Mouse (Mus musculus): ENCODE measurements around the gene Igsf11. TPM values are rescaled to one million over a fixed set of nuclear protein-coding genes. Genes with fewer than 3 reads are reported as not detected.

Gene Igsf11
- polyA plus RNA-seq, 1 experiment from 2014 or later: 4.5 TPM

DNA sequence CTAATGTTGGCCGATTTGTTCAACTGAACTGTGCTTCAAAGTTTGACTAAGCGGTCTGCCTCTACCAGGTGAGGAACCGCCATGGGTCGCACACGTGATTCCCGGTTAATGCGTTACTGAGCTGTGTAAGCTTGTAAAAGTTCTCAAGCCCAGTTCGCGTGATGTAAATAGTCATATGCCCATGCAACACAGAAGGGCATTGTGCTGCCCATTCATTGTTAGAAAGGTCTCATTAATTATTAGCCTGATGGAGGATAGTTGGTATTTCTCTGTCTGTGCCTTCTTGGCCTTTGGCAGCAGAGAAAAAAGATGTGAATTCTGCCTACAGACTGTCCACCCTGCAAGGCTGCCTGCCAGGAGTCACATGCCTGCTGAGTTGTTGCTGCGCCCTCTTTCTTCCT, 53.1 kb downstream of the Igsf11 start:
- ATAC-seq (ENCODE audit: low FRiP score) (no peak), DNase-seq (ENCODE audit: low spot score) (no peak)
- Histone ChIP-seq H3K27ac (no peak overlapping the region; the same call in 1 of the 2 replicates), H3K4me1 (replicated peaks; ENCODE audit: control insufficient read depth, insufficient read depth, low read length) (peaks cover 16% of the 10 kb centered on the region; the same call in 1 of the 2 replicates), H3K9ac (no peak overlapping the region), H3K4me3 (replicated peaks; ENCODE audit: low read length) (no peak overlapping the region), H3K4me2 (replicated peaks) (no peak overlapping the region), H3K9me3 (ENCODE audit: control insufficient read depth, low read length) (no peaks in the 10 kb centered on the region), H3K27me3 (ENCODE audit: control insufficient read depth, insufficient read depth, low read length) (no peaks in the 10 kb centered on the region), H3K36me3 (replicated peaks; ENCODE audit: control insufficient read depth, insufficient read depth) (no peaks in the 10 kb centered on the region)
- 32% methylated on average over 10 of the region's 10 CpGs for whole genome bisulfite sequencing

DNA sequence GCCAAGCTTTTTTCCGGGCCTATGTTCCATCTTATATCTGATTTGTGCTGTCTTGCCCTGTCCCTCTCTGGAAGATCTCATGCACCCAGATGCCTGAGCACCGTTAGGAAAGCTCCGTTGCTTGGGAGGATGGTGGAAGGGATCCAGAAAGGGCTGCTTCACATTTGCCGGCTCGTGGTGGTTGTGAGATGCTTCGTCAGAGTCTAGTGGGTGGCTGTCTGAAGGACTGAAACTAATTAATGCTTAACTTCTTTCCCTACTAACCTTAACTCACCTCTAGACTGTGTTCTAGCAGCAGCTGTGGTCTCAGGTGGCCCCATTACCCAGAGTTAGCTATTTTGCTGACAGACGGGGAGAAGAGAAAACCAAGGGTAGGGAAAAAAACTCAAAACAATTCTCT, 54.0 kb downstream of the Igsf11 start:
- WGBS: 32% methylated on average over 7 of the region's 7 CpGs
- H3K4me1 ChIP-seq (replicated peaks; ENCODE audit: control insufficient read depth, insufficient read depth, low read length): peaks cover 16% of the 10 kb centered on the region; the same call in 1 of the 2 replicates
- no peak overlapping the region for H3K4me2 ChIP-seq (replicated peaks)
- no peak overlapping the region for H3K4me3 ChIP-seq (replicated peaks; ENCODE audit: low read length)
- no peaks in the 10 kb centered on the region for H3K27me3 ChIP-seq (ENCODE audit: control insufficient read depth, insufficient read depth, low read length)
- no peaks in the 10 kb centered on the region for H3K36me3 ChIP-seq (replicated peaks; ENCODE audit: control insufficient read depth, insufficient read depth)
- no peak for DNase-seq (ENCODE audit: low spot score)
- H3K9me3 ChIP-seq (ENCODE audit: control insufficient read depth, low read length): no peaks in the 10 kb centered on the region
- no peak overlapping the region for H3K9ac ChIP-seq
- H3K27ac ChIP-seq: peak overlapping the region; percentile 14; the same call in 1 of the 2 replicates
- no peak for ATAC-seq (ENCODE audit: low FRiP score)

DNA sequence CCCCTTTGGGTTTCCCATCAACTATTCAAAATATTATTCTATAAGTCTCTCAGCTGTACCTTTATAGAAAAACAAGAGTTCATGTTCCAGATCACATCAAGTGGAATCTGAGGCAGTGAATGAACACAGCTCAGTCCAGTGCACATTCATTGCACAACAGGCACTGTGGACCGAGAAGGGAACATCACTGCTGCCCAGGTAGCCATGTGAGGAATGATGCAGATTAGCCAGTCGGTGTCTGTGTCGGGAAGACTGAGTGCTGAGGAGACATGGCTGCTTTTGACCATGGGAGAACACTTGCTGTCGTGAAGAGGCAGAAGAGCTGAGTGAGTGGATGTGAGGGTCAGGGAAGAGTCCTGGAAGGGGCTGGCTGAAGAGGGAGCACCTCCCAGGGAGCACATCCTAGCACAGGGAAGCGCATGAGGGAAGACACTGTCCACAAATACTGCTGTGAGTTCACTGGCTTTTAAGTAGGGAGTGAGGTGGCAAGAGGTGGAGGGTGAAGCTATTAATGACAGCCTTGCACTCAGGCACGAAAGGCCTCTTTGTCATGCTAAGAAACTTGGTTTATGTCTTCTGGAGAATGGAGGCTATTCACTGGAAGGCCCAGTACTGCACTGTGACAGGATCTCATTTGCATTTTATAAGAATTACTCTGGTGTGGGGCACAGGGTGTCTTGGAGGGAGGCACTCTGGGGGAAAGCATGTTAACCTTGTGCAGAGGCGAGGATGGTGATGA, 54.8 kb downstream of the Igsf11 start:
- peaks cover 16% of the 10 kb centered on the region; the same call in 1 of the 2 replicates for H3K4me1 ChIP-seq (replicated peaks; ENCODE audit: control insufficient read depth, insufficient read depth, low read length)
- 35% methylated on average over 7 of the region's 7 CpGs for WGBS
- no peaks in the 10 kb centered on the region for H3K27me3 ChIP-seq (ENCODE audit: control insufficient read depth, insufficient read depth, low read length)
- H3K9ac ChIP-seq: no peak overlapping the region
- no peaks in the 10 kb centered on the region for H3K36me3 ChIP-seq (replicated peaks; ENCODE audit: control insufficient read depth, insufficient read depth)
- H3K4me3 ChIP-seq (replicated peaks; ENCODE audit: low read length): no peak overlapping the region
- ATAC-seq (ENCODE audit: low FRiP score): peak; percentile 61; the same call in 1 of the 2 replicates
- H3K4me2 ChIP-seq (replicated peaks): no peak overlapping the region
- H3K9me3 ChIP-seq (ENCODE audit: control insufficient read depth, low read length): no peaks in the 10 kb centered on the region
- H3K27ac ChIP-seq: peak overlapping the region; percentile 44; the same call in 1 of the 2 replicates
- no peak for DNase-seq (ENCODE audit: low spot score)

DNA sequence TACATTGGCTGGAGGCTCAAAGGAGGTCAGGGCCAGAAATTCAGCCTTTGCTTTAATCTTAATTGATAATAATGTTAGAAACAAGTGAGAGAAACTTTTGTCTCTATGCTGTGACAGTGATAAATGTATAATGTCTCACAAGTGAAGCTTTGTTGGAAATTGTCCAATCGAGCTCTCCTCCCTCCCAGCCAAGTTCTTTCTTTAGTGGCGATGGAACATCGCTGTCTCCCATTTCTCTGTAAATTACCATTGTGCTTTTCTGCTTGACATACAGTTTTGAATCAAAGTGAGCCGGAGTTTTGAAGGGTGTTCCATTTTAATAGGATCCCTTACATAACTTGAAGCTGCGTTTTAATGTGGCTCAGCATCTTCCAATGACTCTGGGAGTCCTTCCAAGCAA, 56.0 kb downstream of the Igsf11 start:
- WGBS: 41% methylated on average over 5 of the region's 5 CpGs
- Histone ChIP-seq H3K27me3 (ENCODE audit: control insufficient read depth, insufficient read depth, low read length) (no peaks in the 10 kb centered on the region), H3K36me3 (replicated peaks; ENCODE audit: control insufficient read depth, insufficient read depth) (no peaks in the 10 kb centered on the region), H3K4me2 (replicated peaks) (no peak overlapping the region), H3K9ac (no peak overlapping the region), H3K4me3 (replicated peaks; ENCODE audit: low read length) (no peak overlapping the region), H3K4me1 (replicated peaks; ENCODE audit: control insufficient read depth, insufficient read depth, low read length) (peaks cover 16% of the 10 kb centered on the region; the same call in 1 of the 2 replicates), H3K27ac (no peak overlapping the region), H3K9me3 (ENCODE audit: control insufficient read depth, low read length) (no peaks in the 10 kb centered on the region)
- ATAC-seq (ENCODE audit: low FRiP score) (no peak), DNase-seq (ENCODE audit: low spot score) (no peak)

DNA sequence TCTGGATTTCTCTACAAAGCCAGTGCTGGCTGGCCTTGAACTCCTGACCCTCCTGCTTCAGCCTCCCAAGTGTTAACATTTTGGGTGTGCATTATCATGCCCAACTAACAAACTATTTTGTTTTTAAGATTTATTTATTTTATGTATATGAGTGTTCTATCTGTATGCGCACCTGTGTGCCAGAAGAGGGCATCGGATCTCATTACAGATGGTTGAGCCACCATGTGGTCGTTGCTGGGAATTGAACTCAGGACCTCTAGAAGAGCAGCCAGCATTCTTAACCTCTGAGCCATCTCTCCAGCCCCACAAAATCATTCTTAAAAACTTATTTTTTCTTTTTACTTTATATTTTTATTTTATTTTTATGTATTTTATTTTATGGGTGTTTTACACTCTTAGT, 60.4 kb downstream of the Igsf11 start:
- no peak overlapping the region for H3K27ac ChIP-seq
- H3K4me3 ChIP-seq (replicated peaks; ENCODE audit: low read length): no peak overlapping the region
- H3K27me3 ChIP-seq (ENCODE audit: control insufficient read depth, insufficient read depth, low read length): no peaks in the 10 kb centered on the region
- no peak overlapping the region for H3K4me2 ChIP-seq (replicated peaks)
- H3K9ac ChIP-seq: no peak overlapping the region
- 93% methylated on average over 3 of the region's 3 CpGs for WGBS
- H3K4me1 ChIP-seq (replicated peaks; ENCODE audit: control insufficient read depth, insufficient read depth, low read length): no peaks in the 10 kb centered on the region
- DNase-seq (ENCODE audit: low spot score) (no peak), ATAC-seq (ENCODE audit: low FRiP score) (no peak)
- H3K36me3 ChIP-seq (replicated peaks; ENCODE audit: control insufficient read depth, insufficient read depth): no peaks in the 10 kb centered on the region
- 0 out of 2 replicates have a peak, but pooled peaks cover 6% of the 10 kb centered on the region for H3K9me3 ChIP-seq (ENCODE audit: control insufficient read depth, low read length)

DNA sequence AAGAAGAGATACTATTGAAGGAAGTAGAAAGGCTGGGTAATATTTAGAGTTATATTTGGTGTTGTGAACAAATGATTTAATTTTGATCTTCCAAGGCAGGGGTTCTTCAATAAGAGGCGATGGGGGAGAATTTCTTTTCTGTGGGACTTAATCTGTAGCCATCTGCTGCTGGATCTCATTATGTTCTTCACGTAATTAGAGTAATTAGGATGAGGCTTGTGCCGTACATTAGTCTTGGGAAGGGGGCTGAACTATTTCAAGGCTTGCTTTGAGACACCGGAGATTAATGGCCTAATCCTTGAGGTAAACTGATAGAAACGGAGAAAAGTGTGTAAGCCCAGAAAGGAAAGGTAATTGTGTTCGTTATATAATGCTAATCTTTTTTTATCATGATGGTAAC, 61.4 kb downstream of the Igsf11 start:
- H3K36me3 ChIP-seq (replicated peaks; ENCODE audit: control insufficient read depth, insufficient read depth): no peaks in the 10 kb centered on the region
- ATAC-seq (ENCODE audit: low FRiP score) (no peak), DNase-seq (ENCODE audit: low spot score) (no peak)
- peak overlapping the region; percentile 39; the same call in 1 of the 2 replicates for H3K27ac ChIP-seq
- 0 out of 2 replicates have a peak, but pooled peaks cover 6% of the 10 kb centered on the region for H3K9me3 ChIP-seq (ENCODE audit: control insufficient read depth, low read length)
- H3K9ac ChIP-seq: no peak overlapping the region
- H3K27me3 ChIP-seq (ENCODE audit: control insufficient read depth, insufficient read depth, low read length): no peaks in the 10 kb centered on the region
- 61% methylated on average over 6 of the region's 6 CpGs for WGBS
- H3K4me1 ChIP-seq (replicated peaks; ENCODE audit: control insufficient read depth, insufficient read depth, low read length): no peaks in the 10 kb centered on the region
- no peak overlapping the region for H3K4me2 ChIP-seq (replicated peaks)
- H3K4me3 ChIP-seq (replicated peaks; ENCODE audit: low read length): no peak overlapping the region

DNA sequence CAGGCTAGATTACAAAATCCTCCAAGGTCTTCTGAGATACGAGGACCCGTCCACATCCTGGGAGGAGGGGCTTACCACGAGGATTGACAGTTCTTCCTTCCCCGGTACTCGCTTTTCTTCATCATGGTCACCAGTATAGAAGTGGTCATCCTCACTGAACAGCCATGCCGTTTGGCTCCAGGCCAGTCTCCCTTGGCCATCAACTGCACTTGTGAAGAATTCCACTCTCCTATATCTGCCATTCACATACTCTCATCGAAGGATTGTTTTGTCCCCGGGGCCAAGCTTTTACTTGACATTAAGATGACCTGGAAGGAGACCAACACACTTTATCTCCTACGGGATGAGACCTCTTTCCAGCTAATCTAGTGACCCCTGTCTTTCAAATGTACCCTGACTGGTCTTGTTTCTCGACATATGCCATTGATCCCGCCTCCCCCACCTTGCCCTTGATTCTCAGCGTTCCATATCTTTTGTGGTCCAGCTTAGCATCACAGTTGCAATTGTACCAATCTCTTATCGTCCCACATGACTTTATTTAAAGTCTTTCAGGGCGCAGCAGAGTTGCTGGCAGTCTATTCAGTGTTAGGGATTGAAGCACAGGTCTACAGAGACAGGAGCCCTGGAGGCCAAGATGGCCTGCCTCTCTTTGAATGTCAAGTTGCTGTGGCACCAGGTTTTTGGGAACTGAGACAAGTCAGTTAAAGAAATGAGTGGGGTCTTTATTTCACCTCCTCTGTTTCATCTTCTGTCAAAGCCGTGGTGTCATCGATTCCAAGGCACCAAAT, 62.2 kb downstream of the Igsf11 start:
- no peaks in the 10 kb centered on the region for H3K36me3 ChIP-seq (replicated peaks; ENCODE audit: control insufficient read depth, insufficient read depth)
- H3K9me3 ChIP-seq (ENCODE audit: control insufficient read depth, low read length): 0 out of 2 replicates have a peak, but pooled peaks cover 6% of the 10 kb centered on the region
- WGBS: 76% methylated on average over 16 of the region's 16 CpGs
- peak overlapping the region; percentile 39; the same call in 1 of the 2 replicates for H3K27ac ChIP-seq
- no peak overlapping the region for H3K9ac ChIP-seq
- H3K4me1 ChIP-seq (replicated peaks; ENCODE audit: control insufficient read depth, insufficient read depth, low read length): no peaks in the 10 kb centered on the region
- H3K27me3 ChIP-seq (ENCODE audit: control insufficient read depth, insufficient read depth, low read length): no peaks in the 10 kb centered on the region
- no peak overlapping the region for H3K4me2 ChIP-seq (replicated peaks)
- ATAC-seq (ENCODE audit: low FRiP score) (peak; percentile 64; the same call in 1 of the 2 replicates), DNase-seq (ENCODE audit: low spot score) (no peak)
- no peak overlapping the region for H3K4me3 ChIP-seq (replicated peaks; ENCODE audit: low read length)

DNA sequence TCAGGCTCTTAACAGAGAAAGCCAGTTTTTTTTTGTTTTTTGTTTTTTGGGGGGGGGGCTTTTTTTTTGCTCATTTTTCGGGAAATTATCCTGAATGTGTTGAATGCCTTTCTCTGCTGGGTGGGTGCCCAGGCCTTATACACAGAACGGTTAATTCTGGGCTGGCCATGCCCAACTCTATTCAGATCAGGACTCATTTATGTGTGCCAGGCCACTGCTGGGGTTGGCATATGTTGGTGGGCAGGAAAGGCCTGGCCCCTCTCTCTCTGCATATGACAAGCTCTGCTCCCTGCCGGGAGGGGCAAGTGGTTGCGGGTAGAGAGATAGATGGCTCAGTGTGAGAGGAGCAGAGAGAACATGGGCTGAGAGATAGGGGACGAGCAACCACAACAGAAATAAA, 62.8 kb downstream of the Igsf11 start:
- Histone ChIP-seq H3K9ac (no peak overlapping the region), H3K4me3 (replicated peaks; ENCODE audit: low read length) (no peak overlapping the region), H3K36me3 (replicated peaks; ENCODE audit: control insufficient read depth, insufficient read depth) (no peaks in the 10 kb centered on the region), H3K27me3 (ENCODE audit: control insufficient read depth, insufficient read depth, low read length) (no peaks in the 10 kb centered on the region), H3K27ac (no peak overlapping the region), H3K9me3 (ENCODE audit: control insufficient read depth, low read length) (0 out of 2 replicates have a peak, but pooled peaks cover 6% of the 10 kb centered on the region), H3K4me2 (replicated peaks) (no peak overlapping the region), H3K4me1 (replicated peaks; ENCODE audit: control insufficient read depth, insufficient read depth, low read length) (no peaks in the 10 kb centered on the region)
- DNase-seq (ENCODE audit: low spot score) (peak; percentile 46), ATAC-seq (ENCODE audit: low FRiP score) (peak; percentile 91)
- WGBS: 61% methylated on average over 5 of the region's 5 CpGs

DNA sequence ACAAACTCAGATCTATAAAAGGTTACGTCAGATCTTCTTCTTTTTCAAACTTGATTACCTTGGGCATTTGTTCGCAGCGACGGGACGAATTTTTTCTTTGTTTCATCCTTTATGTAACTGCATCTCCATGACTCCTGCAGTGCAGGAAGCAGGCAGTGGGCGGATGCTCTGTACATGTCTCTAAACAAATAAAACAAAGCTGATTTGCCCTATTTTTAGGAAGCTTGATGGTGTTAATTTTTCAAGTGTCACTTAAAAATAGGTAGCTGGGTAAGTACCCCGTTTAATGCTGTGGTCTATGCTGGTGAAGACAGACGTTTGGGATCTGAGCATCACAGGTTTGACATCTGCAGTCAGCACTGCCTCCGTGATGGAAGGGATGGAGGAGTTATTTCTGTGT, 66.3 kb downstream of the Igsf11 start:
- Histone ChIP-seq H3K9me3 (ENCODE audit: control insufficient read depth, low read length) (0 out of 2 replicates have a peak, but pooled peaks cover 6% of the 10 kb centered on the region), H3K36me3 (replicated peaks; ENCODE audit: control insufficient read depth, insufficient read depth) (no peaks in the 10 kb centered on the region), H3K27me3 (ENCODE audit: control insufficient read depth, insufficient read depth, low read length) (no peaks in the 10 kb centered on the region), H3K4me3 (replicated peaks; ENCODE audit: low read length) (no peak overlapping the region), H3K27ac (no peak overlapping the region), H3K9ac (no peak overlapping the region), H3K4me2 (replicated peaks) (no peak overlapping the region), H3K4me1 (replicated peaks; ENCODE audit: control insufficient read depth, insufficient read depth, low read length) (no peaks in the 10 kb centered on the region)
- 63% methylated on average over 9 of the region's 9 CpGs for WGBS
- ATAC-seq (ENCODE audit: low FRiP score) (no peak), DNase-seq (ENCODE audit: low spot score) (no peak)
